Mouse (Mus musculus) liver, adult 2 months (tissue): ENCODE measurements at regions not wholly inside any gene's neighbourhood (a gene's known extent, or its start where the extent isn't known, plus 50 kb on each side); places are given as distances from the start of the nearest gene placed in this dataset.

Experiments used
- DNase-seq: peaks from one replicate; pipeline ENCODE4 v3.0.0-alpha.2; 2011; ENCODE audit warnings: low read depth, low spot score; ENCODE audit errors: extremely low read depth
- H3K27ac ChIP-seq: fragments of 200-500 bp; replicated peaks from 2 replicates; pipeline ENCODE4 v1.5.1; 2012; ENCODE audit warnings: low read depth, mild to moderate bottlenecking, control low read depth, inconsistent platforms, low read length; ENCODE audit not compliant: insufficient read depth
- H3K27me3 ChIP-seq: fragments of 200-500 bp; 2 replicates; pipeline ENCODE4 v1.6.1; 2012; ENCODE audit warnings: mild to moderate bottlenecking, moderate library complexity, low read length, inconsistent platforms; ENCODE audit not compliant: control insufficient read depth, insufficient read depth
- H3K36me3 ChIP-seq: fragments of 200-500 bp; 2 replicates; pipeline ENCODE4 v1.6.1; 2012; ENCODE audit warnings: low read length, inconsistent platforms; ENCODE audit not compliant: control insufficient read depth, insufficient read depth
- H3K4me1 ChIP-seq: fragments of 200-500 bp; 2 replicates; pipeline ENCODE4 v1.6.1; 2011; ENCODE audit warnings: low read length; ENCODE audit not compliant: control insufficient read depth, insufficient read depth
- H3K4me3 ChIP-seq: fragments of 200-500 bp; 2 replicates; pipeline ENCODE4 v1.5.1; 2011; ENCODE audit warnings: low read depth, mild to moderate bottlenecking, control low read depth, low read length, moderate library complexity; ENCODE audit not compliant: insufficient read depth
- H3K79me2 ChIP-seq: fragments of 200-500 bp; 2 replicates; pipeline ENCODE4 v1.6.1; 2012; ENCODE audit warnings: inconsistent platforms, mild to moderate bottlenecking, low read length, moderate library complexity; ENCODE audit not compliant: control insufficient read depth, insufficient read depth
- H3K9ac ChIP-seq: fragments of 200-500 bp; 2 replicates; pipeline ENCODE4 v1.6.1; 2012; ENCODE audit warnings: low read depth, mild to moderate bottlenecking, control low read depth, inconsistent platforms, low read length
- CTCF ChIP-seq: fragments of 200-500 bp; IDR thresholded peaks from 2 replicates; pipeline ENCODE4 v1.5.1; 2011; ENCODE audit warnings: low read depth, low read length, control low read depth
- POLR2A ChIP-seq: fragments of 200-500 bp; IDR thresholded peaks from 2 replicates; pipeline ENCODE4 v1.6.1; 2011; ENCODE audit warnings: low read length, control low read depth; ENCODE audit not compliant: insufficient read depth; ENCODE audit errors: extremely low read depth
- WGBS: fragments of 180-500 bp; shearing (Covaris S2); methylation state at CpG from one replicate; pipeline ENCODE4 v1.1.7; 2018; 5-methylcytosine and 5-hydroxymethylcytosine counted together

GRCm38 (mm10) chr12:70647516-70647915, 177.8 kb upstream of the Frmd6 start:
- Histone ChIP-seq H3K27me3 (no peaks in the 10 kb centered on the region), H3K79me2 (no peaks in the 10 kb centered on the region), H3K9ac (no peak overlapping the region), H3K36me3 (no peaks in the 10 kb centered on the region), H3K4me3 (no peak overlapping the region), H3K27ac (no peak overlapping the region), H3K4me1 (no peaks in the 10 kb centered on the region)
- DNase-seq = no peak
- TF ChIP-seq POLR2A = no peak
- no peak for TF ChIP-seq CTCF
- WGBS = 81% methylated on average over 6 of the region's 6 CpGs

- no peaks in the 10 kb centered on the region for H3K27me3 ChIP-seq
- H3K27ac ChIP-seq = no peak overlapping the region
- no peaks in the 10 kb centered on the region for H3K36me3 ChIP-seq
- no peaks in the 10 kb centered on the region for H3K4me1 ChIP-seq
- TF ChIP-seq POLR2A = no peak
- no peak for TF ChIP-seq CTCF
- WGBS = 55% methylated on average over 6 of the region's 6 CpGs
- no peak for DNase-seq
- no peaks in the 10 kb centered on the region for H3K79me2 ChIP-seq
- H3K4me3 ChIP-seq = no peak overlapping the region
- H3K9ac ChIP-seq = no peak overlapping the region
These were observed 177.0 kb upstream of the Frmd6 start for GRCm38 (mm10) chr12:70648179-70648811.

GRCm38 (mm10) chr12:70648812-70649188, 176.5 kb upstream of the Frmd6 start:
- peak; percentile 8 for DNase-seq
- Histone ChIP-seq H3K79me2 (no peaks in the 10 kb centered on the region), H3K9ac (no peak overlapping the region), H3K4me3 (no peak overlapping the region), H3K27ac (no peak overlapping the region), H3K27me3 (no peaks in the 10 kb centered on the region), H3K4me1 (no peaks in the 10 kb centered on the region), H3K36me3 (no peaks in the 10 kb centered on the region)
- no peak for TF ChIP-seq CTCF
- TF ChIP-seq POLR2A = no peak
- WGBS = 68% methylated on average over 1 of the region's 1 CpGs

DNA sequence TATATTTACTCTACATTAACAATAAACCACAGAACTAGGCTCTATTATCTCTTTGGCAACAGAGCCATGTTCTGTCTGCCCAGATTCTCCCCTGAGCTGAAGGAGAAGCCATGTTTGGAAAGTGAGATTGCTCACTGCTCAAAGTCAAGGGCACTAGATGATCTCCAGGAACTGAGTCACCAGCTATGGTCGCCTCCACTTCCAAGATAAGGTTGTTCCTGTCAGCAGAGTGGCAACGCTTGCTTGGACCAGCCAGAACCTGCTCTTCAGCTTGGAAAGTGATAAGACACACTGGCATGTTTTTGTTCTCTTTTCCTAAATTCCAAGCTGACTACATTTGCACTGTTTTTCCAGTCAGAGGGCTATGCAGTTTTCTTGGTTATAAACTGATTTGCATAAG, 175.6 kb upstream of the Frmd6 start:
- no peak overlapping the region for H3K4me3 ChIP-seq
- no peaks in the 10 kb centered on the region for H3K79me2 ChIP-seq
- no peaks in the 10 kb centered on the region for H3K27me3 ChIP-seq
- H3K4me1 ChIP-seq = no peaks in the 10 kb centered on the region
- no peak for TF ChIP-seq CTCF
- TF ChIP-seq POLR2A = no peak
- H3K9ac ChIP-seq = no peak overlapping the region
- WGBS = 77% methylated on average over 2 of the region's 2 CpGs
- DNase-seq = no peak
- no peak overlapping the region for H3K27ac ChIP-seq
- no peaks in the 10 kb centered on the region for H3K36me3 ChIP-seq

GRCm38 (mm10) chr12:70650470-70650869, 174.8 kb upstream of the Frmd6 start:
- no peaks in the 10 kb centered on the region for H3K79me2 ChIP-seq
- no peak overlapping the region for H3K9ac ChIP-seq
- no peaks in the 10 kb centered on the region for H3K27me3 ChIP-seq
- H3K27ac ChIP-seq = no peak overlapping the region
- no peak overlapping the region for H3K4me3 ChIP-seq
- WGBS = 85% methylated on average over 4 of the region's 4 CpGs
- H3K4me1 ChIP-seq = no peaks in the 10 kb centered on the region
- no peak for TF ChIP-seq CTCF
- no peak for TF ChIP-seq POLR2A
- no peaks in the 10 kb centered on the region for H3K36me3 ChIP-seq
- no peak for DNase-seq

GRCm38 (mm10) chr12:70652751-70653150, 172.6 kb upstream of the Frmd6 start:
- Histone ChIP-seq H3K4me3 (no peak overlapping the region), H3K9ac (no peak overlapping the region), H3K36me3 (no peaks in the 10 kb centered on the region), H3K27me3 (no peaks in the 10 kb centered on the region), H3K79me2 (no peaks in the 10 kb centered on the region), H3K27ac (no peak overlapping the region), H3K4me1 (no peaks in the 10 kb centered on the region)
- 82% methylated on average over 3 of the region's 3 CpGs for WGBS
- DNase-seq = no peak
- TF ChIP-seq POLR2A = no peak
- TF ChIP-seq CTCF = peak; percentile 20; the same call in 1 of the 2 replicates
